Mouse (Mus musculus): ENCODE measurements around the gene Fgg.

- TF ChIP-seq CTCF (IDR thresholded peaks at IDR 0.05; ENCODE audit: low read depth), result no peak
- TF ChIP-seq EP300 (IDR thresholded peaks at IDR 0.05; ENCODE audit: low read depth), result peak; percentile 87
Observed at GRCm38 (mm10) chr3:83038865-83039264, 31.3 kb downstream of the Fgg start.
